Mouse (Mus musculus): ENCODE data around the gene Ube2s. TPM values are rescaled to one million over a fixed set of nuclear protein-coding genes. Genes with fewer than 3 reads are reported as not detected.
"Not testable (repeated sequence)": the region's sequence is repeated elsewhere in the genome, so short reads cannot be mapped to it uniquely, and the experiment has no call there.

The Ube2s gene
- total RNA-seq (2021) = 100 to 1,000 TPM in 1 of 2 experiments, 10 to 100 TPM in 1; 98.6 to 117 TPM

- intact Hi-C loops (cut with DNase I) = no loop called here
- peak; percentile 96 to 98 for DNase-seq (ENCODE audit: low spot score in 2 of 2)
These were observed at the start of gene Ube2s for GRCm38 (mm10) chr7:4812303-4813104. TSS of gene Ube2s (minus strand) at chr7:4812590.

DNA sequence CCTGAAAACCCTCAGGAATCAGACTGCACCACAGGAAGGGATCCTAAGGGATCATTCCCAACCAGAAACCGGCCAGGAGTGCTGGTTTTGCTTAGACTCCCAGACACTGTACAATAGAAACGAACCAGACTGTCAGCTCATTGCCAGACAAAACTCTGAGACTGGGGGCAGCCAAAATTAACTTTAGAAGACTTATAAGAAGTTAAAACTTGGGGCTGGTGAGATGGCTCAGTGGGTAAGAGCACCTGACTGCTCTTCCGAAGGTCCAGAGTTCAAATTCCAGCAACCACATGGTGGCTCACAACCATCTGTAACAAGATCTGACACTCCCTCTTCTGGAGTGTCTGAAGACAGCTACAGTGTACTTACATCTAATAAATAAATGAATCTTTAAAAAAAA lies 48.5 kb upstream of the Ube2s start:
- DNase-seq (ENCODE audit: low spot score in 2 of 2) = not testable (repeated sequence)
- intact Hi-C loops (cut with DNase I) = loop anchor here (5.0 kb wide), 1 partner anchor 61 kb away; the partner anchor contains the start of gene Nat14

- intact Hi-C loops (cut with DNase I) = no loop called here
- DNase-seq (ENCODE audit: low spot score in 2 of 2) = no peak
These were observed 47.1 kb upstream of the Ube2s start for GRCm38 (mm10) chr7:4859418-4859978.

GRCm38 (mm10) chr7:4857321-4857720 lies 44.9 kb upstream of the Ube2s start:
- DNase-seq (ENCODE audit: low spot score in 2 of 2) = no peak

GRCm38 (mm10) chr7:4856508-4856907 lies 44.1 kb upstream of the Ube2s start:
- DNase-seq (ENCODE audit: low spot score in 2 of 2) = no peak
- intact Hi-C loops (cut with DNase I) = no loop called here

More at GRCm38 (mm10) chr7:4857321-4857720, 44.9 kb upstream of the Ube2s start:
- intact Hi-C loops (cut with DNase I) = no loop called here

DNA sequence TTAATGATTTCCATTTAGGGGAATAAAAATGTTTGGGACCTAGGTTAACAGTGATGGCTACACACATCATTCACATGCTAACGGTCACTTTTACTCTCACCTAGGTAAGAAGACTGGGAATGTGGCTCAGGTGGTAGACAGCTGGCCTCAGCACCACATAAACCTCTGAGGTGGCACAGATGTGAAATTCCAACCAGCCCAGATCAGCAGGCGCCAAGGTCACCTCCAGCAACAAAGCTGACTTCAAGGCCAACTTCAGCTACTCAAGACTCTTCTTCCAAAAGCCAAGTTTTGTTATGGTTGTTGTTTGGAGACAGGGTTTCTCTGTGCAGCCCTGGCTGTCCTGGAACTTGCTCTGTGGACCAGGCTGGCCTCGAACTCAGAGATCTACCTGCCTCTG lies 41.2 kb upstream of the Ube2s start:
- DNase-seq (ENCODE audit: low spot score in 2 of 2) = no peak
- intact Hi-C loops (cut with DNase I) = no loop called here

GRCm38 (mm10) chr7:4851315-4851688 lies 38.9 kb upstream of the Ube2s start:
- intact Hi-C loops (cut with DNase I) = no loop called here

GRCm38 (mm10) chr7:4850621-4851314 lies 38.4 kb upstream of the Ube2s start:
- intact Hi-C loops (cut with DNase I) = no loop called here
- DNase-seq (ENCODE audit: low spot score in 2 of 2) = no peak

More at GRCm38 (mm10) chr7:4851315-4851688, 38.9 kb upstream of the Ube2s start:
- no peak for DNase-seq (ENCODE audit: low spot score in 2 of 2)

DNA sequence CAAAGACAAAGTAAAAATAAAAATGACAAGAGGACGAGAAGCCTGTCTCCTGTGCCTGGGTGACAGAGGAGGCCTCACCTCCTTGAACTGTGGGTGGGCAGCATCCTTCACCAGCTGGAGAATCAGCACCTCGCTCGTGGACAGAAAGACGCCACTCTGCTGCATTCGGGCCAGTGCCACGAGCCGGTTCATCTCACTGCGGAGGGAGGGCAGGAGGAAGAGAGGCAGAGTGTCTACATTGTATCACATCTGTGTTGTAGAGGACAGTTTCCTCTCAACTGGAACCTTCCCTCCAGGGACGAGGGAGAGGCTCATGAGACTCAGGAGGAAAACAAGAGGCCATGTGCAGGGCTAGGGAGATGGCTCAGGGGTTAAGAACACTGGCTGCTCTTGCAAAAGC lies 37.0 kb upstream of the Ube2s start:
- DNase-seq (ENCODE audit: low spot score in 2 of 2) = no peak
- intact Hi-C loops (cut with DNase I) = no loop called here

DNA sequence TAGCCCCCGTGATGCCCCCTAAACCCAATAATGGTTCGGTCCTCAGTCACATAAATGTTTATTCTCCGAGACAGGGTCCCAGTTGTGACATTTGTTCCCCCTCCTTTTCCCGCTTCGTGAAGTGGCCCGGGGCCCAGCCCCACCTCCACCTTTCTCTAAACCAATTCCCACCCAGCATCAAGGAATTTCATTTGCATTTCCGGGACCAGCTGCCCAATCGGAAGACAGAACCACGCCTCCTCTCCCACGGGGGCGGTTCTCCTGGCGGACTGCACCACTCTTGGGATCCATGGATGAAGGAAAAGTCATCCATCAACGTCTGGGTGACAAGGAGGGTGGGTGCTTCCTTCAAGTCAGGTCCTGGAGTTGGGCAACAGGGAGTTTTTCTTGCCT lies 32.5 kb upstream of the Ube2s start:
- intact Hi-C loops (cut with DNase I) = loop anchor here (2.0 to 5.0 kb wide), 3 partner anchors 20 to 77 kb away; partner anchors contain the start of gene Nat14
- peak; percentile 90 to 91 for DNase-seq (ENCODE audit: low spot score in 2 of 2)

- DNase-seq (ENCODE audit: low spot score in 2 of 2) = no peak
- intact Hi-C loops (cut with DNase I) = loop anchor here (2.0 to 5.0 kb wide), 3 partner anchors 20 to 78 kb away; partner anchors contain the start of gene Nat14
These were observed 32.0 kb upstream of the Ube2s start, which contains the start of gene Shisa7 for GRCm38 (mm10) chr7:4844245-4844916. TSS of gene Shisa7 (minus strand) at chr7:4844696.

GRCm38 (mm10) chr7:4843604-4844244 lies 31.3 kb upstream of the Ube2s start:
- peak; percentile 86 to 87 for DNase-seq (ENCODE audit: low spot score in 2 of 2)
- intact Hi-C loops (cut with DNase I) = loop anchor here (2.0 to 5.0 kb wide), 3 partner anchors 21 to 79 kb away; partner anchors contain the start of gene Nat14

DNA sequence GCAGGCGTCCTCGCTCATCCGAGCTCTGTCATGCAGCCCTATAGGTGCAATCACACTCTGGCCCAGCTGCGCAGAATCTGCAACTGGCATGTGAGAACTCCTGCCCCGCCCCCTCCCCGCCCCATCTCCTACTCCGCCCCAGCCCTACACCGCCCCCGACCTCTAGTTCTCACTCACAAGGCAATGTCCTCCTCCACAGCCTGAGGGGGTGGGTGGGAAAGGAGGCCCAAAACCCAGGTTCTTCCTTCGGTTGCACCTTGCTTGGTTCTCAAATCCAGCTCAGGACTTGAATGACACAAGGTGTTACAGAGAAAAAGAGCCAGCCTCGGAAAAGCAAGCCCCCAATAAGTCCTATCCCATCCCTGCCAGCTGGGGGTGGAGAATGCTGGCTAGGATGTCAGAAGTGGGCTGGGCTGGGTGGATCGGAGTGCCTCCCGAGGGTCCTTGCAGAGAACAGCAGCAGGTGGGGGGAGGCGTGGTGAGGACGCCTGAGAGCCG lies 30.3 kb upstream of the Ube2s start:
- intact Hi-C loops (cut with DNase I) = loop anchor here (5.0 kb wide), 2 partner anchors 60 to 80 kb away; partner anchors contain the start of gene Nat14

GRCm38 (mm10) chr7:4842077-4842476 lies 29.7 kb upstream of the Ube2s start:
- DNase-seq (ENCODE audit: low spot score in 2 of 2) = peak; percentile 51 to 61
- intact Hi-C loops (cut with DNase I) = loop anchor here (5.0 kb wide), 2 partner anchors 60 to 80 kb away; partner anchors contain the start of gene Nat14

More for the DNA sequence above, 30.3 kb upstream of the Ube2s start:
- peak; percentile 51 to 65 for DNase-seq (ENCODE audit: low spot score in 2 of 2)

- DNase-seq (ENCODE audit: low spot score in 2 of 2) = no peak
- intact Hi-C loops (cut with DNase I) = no loop called here
These were observed 25.2 kb upstream of the Ube2s start for GRCm38 (mm10) chr7:4837639-4838038.

DNA sequence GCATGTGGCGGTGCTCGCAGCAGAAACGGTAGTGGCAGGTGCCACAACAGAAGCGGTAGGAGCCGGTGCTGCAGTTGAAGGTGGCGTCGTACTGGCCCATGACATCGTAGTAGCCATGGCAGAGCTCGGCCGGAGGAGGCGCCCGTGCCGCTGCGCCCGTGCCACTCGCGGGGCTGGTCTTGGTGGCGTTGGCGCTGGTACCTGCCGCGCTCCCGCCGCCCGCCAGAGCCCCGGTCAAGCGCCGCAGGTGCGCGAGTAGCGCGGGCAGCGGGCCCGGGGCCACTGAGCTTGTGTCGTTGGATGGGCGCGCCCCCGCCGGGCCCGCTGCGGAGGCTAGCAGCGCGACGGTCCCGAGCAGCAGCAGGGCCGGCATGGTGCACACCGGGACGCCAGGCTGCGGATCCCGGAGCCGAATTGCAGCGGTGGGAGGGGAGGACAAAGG lies 24.0 kb upstream of the Ube2s start:
- peak; percentile 49 to 55 for DNase-seq (ENCODE audit: low spot score in 2 of 2)
- intact Hi-C loops (cut with DNase I) = no loop called here

- no peak for DNase-seq (ENCODE audit: low spot score in 2 of 2)
- intact Hi-C loops (cut with DNase I) = no loop called here
These were observed 23.4 kb upstream of the Ube2s start for GRCm38 (mm10) chr7:4835631-4836327.

GRCm38 (mm10) chr7:4830476-4830875 lies 18.1 kb upstream of the Ube2s start:
- intact Hi-C loops (cut with DNase I) = no loop called here

More at GRCm38 (mm10) chr7:4830476-4830875, 18.1 kb upstream of the Ube2s start:
- DNase-seq (ENCODE audit: low spot score in 2 of 2) = no peak

Data from left cerebral cortex, postnatal 36 days (tissue).